Mouse (Mus musculus): ENCODE data around the gene Gm20883.
"Not testable (repeated sequence)": the region's sequence is repeated elsewhere in the genome, so short reads cannot be mapped to it uniquely, and the experiment has no call there.

Gm20883 gene

GRCm38 (mm10) chrY:50607951-50608350, at the start of gene Gm20883:
TSS of gene Gm20883 (plus strand) at chrY:50608251.
- DNase-seq: not testable (repeated sequence)
